In the genomic region with DNA sequence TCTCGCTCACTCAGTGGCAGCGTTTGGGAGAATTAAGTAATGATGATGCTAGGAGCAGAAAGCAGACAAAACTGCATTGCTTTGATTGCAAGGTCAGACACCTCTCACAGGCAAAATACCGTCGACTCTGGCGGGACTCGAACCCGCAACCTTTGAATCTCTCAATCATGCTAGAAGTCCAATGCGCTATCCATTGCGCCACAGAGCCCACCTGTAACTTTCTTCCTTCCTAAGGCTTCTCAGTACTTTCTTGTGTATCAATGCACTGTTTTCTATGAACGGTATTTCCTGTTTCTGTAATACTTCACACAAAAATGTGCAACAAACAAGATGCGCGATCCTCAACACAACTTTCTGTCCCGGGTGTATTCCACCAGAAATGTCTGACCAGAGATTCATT, we compare ENCODE assay signal across 8 mouse cellular contexts. TPM values are rescaled to one million over a fixed set of nuclear protein-coding genes. Genes with fewer than 3 reads are reported as not detected.
DNase-seq lines count a peak whose midpoint lies in the region; ATAC-seq and TF ChIP-seq lines count a peak whose summit lies in the region.

No protein-coding gene starts in this region.

- H3K36me3 ChIP-seq in lung, embryonic 15.5 days = no peaks in the 10 kb centered on the region
- no peaks in the 10 kb centered on the region for H3K36me3 ChIP-seq in hindbrain, embryonic 12.5 days
- no peaks in the 10 kb centered on the region for H3K36me3 ChIP-seq in myocyte (ENCODE audit: control insufficient read depth, insufficient read depth)
- H3K36me3 ChIP-seq in lung, postnatal 0 days (ENCODE audit: insufficient read depth, low read length) = no peaks in the 10 kb centered on the region

- no peaks in the 10 kb centered on the region for H3K9me3 ChIP-seq in lung, embryonic 15.5 days
- no peaks in the 10 kb centered on the region for H3K9me3 ChIP-seq in hindbrain, embryonic 12.5 days (replicated peaks)
- no peaks in the 10 kb centered on the region for H3K9me3 ChIP-seq in lung, postnatal 0 days (ENCODE audit: low read length)

- no peak for TF ChIP-seq POLR2A in lung, adult 2 months (IDR thresholded peaks at IDR 0.05; ENCODE audit: borderline replicate concordance, extremely low read depth, low read depth, low read length)
- no peak for TF ChIP-seq POLR2A in myocyte (IDR thresholded peaks at IDR 0.05; ENCODE audit: insufficient read length, low read depth)

- no peak for TF ChIP-seq CTCF in lung, adult 2 months (IDR thresholded peaks at IDR 0.05; ENCODE audit: insufficient read depth, low read length)
- no peak for TF ChIP-seq CTCF in lung, postnatal 0 days (IDR thresholded peaks at IDR 0.05)

- H3K4me2 ChIP-seq in lung, embryonic 15.5 days = peak overlapping the region; percentile 81
- H3K4me2 ChIP-seq in hindbrain, embryonic 12.5 days (replicated peaks) = peak overlapping the region; percentile 56
- H3K4me2 ChIP-seq in myocyte (ENCODE audit: low read depth) = peak overlapping the region; percentile 67
- no peak overlapping the region; the same call in 1 of the 2 replicates for H3K4me2 ChIP-seq in lung, postnatal 0 days (replicated peaks; ENCODE audit: low read depth, low read length)

- no peak overlapping the region for H3K27ac ChIP-seq in lung, embryonic 15.5 days
- no peak overlapping the region for H3K27ac ChIP-seq in hindbrain, embryonic 12.5 days
- H3K27ac ChIP-seq in lung, postnatal 0 days (ENCODE audit: low read length) = no peak overlapping the region

- no peaks in the 10 kb centered on the region for H3K79me2 ChIP-seq in myocyte (ENCODE audit: control insufficient read depth, insufficient read depth)

- 5% methylated on average over 13 of the region's 13 CpGs for WGBS in lung, embryonic 15.5 days
- 18% methylated on average over 13 of the region's 13 CpGs for WGBS in lung, adult 2 months
- WGBS in hindbrain, embryonic 12.5 days = 2% methylated on average over 13 of the region's 13 CpGs
- WGBS in lung, postnatal 0 days = 14% methylated on average over 13 of the region's 13 CpGs

- peak overlapping the region; percentile 45 for H3K4me3 ChIP-seq in lung, embryonic 15.5 days
- no peak overlapping the region for H3K4me3 ChIP-seq in lung, adult 2 months (replicated peaks; ENCODE audit: extremely low read depth, low read depth, low read length)
- 0 out of 2 replicates have a peak overlapping the region, but pooled peaks have one; percentile 39 for H3K4me3 ChIP-seq in hindbrain, embryonic 12.5 days
- H3K4me3 ChIP-seq in myocyte = peak overlapping the region; percentile 13
- H3K4me3 ChIP-seq in lung, postnatal 0 days (ENCODE audit: low read depth, low read length) = no peak overlapping the region

- H3ac ChIP-seq in myocyte (ENCODE audit: control insufficient read depth, insufficient read length) = no peak overlapping the region

- H3K4me1 ChIP-seq in lung, embryonic 15.5 days = peaks cover 14% of the 10 kb centered on the region
- no peaks in the 10 kb centered on the region for H3K4me1 ChIP-seq in lung, adult 2 months (ENCODE audit: control insufficient read depth, insufficient read depth, low read length)
- peaks cover 14% of the 10 kb centered on the region for H3K4me1 ChIP-seq in hindbrain, embryonic 12.5 days
- no peaks in the 10 kb centered on the region; the same call in 1 of the 2 replicates for H3K4me1 ChIP-seq in lung, postnatal 0 days (ENCODE audit: insufficient read depth, low read depth, low read length)

- H3K9ac ChIP-seq in lung, embryonic 15.5 days = no peak overlapping the region
- no peak overlapping the region for H3K9ac ChIP-seq in hindbrain, embryonic 12.5 days
- H3K9ac ChIP-seq in lung, postnatal 0 days (replicated peaks; ENCODE audit: low read depth) = no peak overlapping the region

- peaks cover 12% of the 10 kb centered on the region for H3K27me3 ChIP-seq in lung, embryonic 15.5 days
- H3K27me3 ChIP-seq in hindbrain, embryonic 12.5 days = peaks cover 53% of the 10 kb centered on the region
- H3K27me3 ChIP-seq in myocyte (ENCODE audit: control insufficient read depth, insufficient read depth, insufficient read length) = no peaks in the 10 kb centered on the region
- H3K27me3 ChIP-seq in lung, postnatal 0 days (replicated peaks; ENCODE audit: insufficient read depth, low read length) = 0 out of 2 replicates have a peak, but pooled peaks cover 9% of the 10 kb centered on the region

- no peak for TF ChIP-seq EP300 in lung, postnatal 0 days (IDR thresholded peaks at IDR 0.05)

- no peak for ATAC-seq in lung, embryonic 15.5 days (ENCODE audit: borderline replicate concordance, extremely low read depth, low FRiP score, low TSS enrichment)
- no peak for ATAC-seq in hindbrain, embryonic 12.5 days (ENCODE audit: low FRiP score)
- ATAC-seq in lung, postnatal 0 days = no peak

- no peak for DNase-seq in lung, adult 2 months
- peak; percentile 92 for DNase-seq in ZHBTc4 (ENCODE audit: low read depth, low spot score)
- no peak for DNase-seq in layer of hippocampus, adult 11-12 months (ENCODE audit: low spot score)
- DNase-seq in adrenal gland, postnatal 14 days = no peak
- DNase-seq in lung, postnatal 0 days (ENCODE audit: low spot score) = no peak

TF ChIP-seq in myocyte, 11 proteins besides CTCF, POLR2A, EP300 and RAD21:
- no peak for TF ChIP-seq SRF (IDR thresholded peaks at IDR 0.05; ENCODE audit: control insufficient read depth, insufficient read length, low read depth)
- no peak for TF ChIP-seq TCF3 (IDR thresholded peaks at IDR 0.05; ENCODE audit: insufficient read length, low read depth)
- no peak for TF ChIP-seq CEBPB (IDR thresholded peaks at IDR 0.05; ENCODE audit: insufficient read depth, poor library complexity, severe bottlenecking)
- TF ChIP-seq E2F4 (IDR thresholded peaks at IDR 0.05; ENCODE audit: insufficient read depth) = no peak
- TF ChIP-seq POLR2AphosphoS2 (IDR thresholded peaks at IDR 0.05; ENCODE audit: insufficient read length, low read depth) = no peak
- no peak for TF ChIP-seq MYOD1 (IDR thresholded peaks at IDR 0.05; ENCODE audit: control insufficient read depth in 1 of 3, insufficient read length in 2 of 3, low read depth in 2 of 3)
- TF ChIP-seq TCF12 (IDR thresholded peaks at IDR 0.05; ENCODE audit: insufficient read depth, poor library complexity, severe bottlenecking) = no peak
- TF ChIP-seq USF1 (IDR thresholded peaks at IDR 0.05; ENCODE audit: low read depth) = no peak
- TF ChIP-seq MYOG (IDR thresholded peaks at IDR 0.05; ENCODE audit: control insufficient read depth in 1 of 3, insufficient read depth in 1 of 3, insufficient read length in 2 of 3, low read depth in 2 of 3) = no peak
- TF ChIP-seq REST (IDR thresholded peaks at IDR 0.05; ENCODE audit: insufficient read depth, insufficient read length) = no peak
- no peak for TF ChIP-seq MAX (IDR thresholded peaks at IDR 0.05; ENCODE audit: low read depth)

RNA-seq across cellular contexts. Expression of a gene that starts 27.9 kb away (rescaled TPM):
- 11.6 and 13.3 TPM in 2 replicates for polyA plus RNA-seq in lung, embryonic 15.5 days (2015; fragmentation: Nextera tagmentation; extraction: Ambion mirVana)
- 0.53 and 0.60 TPM in 2 replicates for polyA plus RNA-seq in lung, adult 2 months (2012; rRNA removed)
- 19.1 and 20.5 TPM in 2 replicates for polyA plus RNA-seq in hindbrain, embryonic 12.5 days (2016; fragmentation: Nextera tagmentation; extraction: Ambion mirVana)
- polyA plus RNA-seq in myocyte (2012; fragmentation: generic; extraction: Trizol) = 0.89 TPM
- total RNA-seq in adrenal gland, postnatal 14 days (2021) = 1.3 and 1.7 TPM in 2 replicates
- polyA plus RNA-seq in lung, postnatal 0 days (2015; fragmentation: Nextera tagmentation; extraction: Ambion mirVana) = 2.5 and 3.4 TPM in 2 replicates

Comparison
In these comparisons a context has a peak if more than half of its experiments do, and no peak if none do; other contexts are left out.
1. H3K4me3 ChIP-seq: peak in lung, embryonic 15.5 days (single experiment), hindbrain, embryonic 12.5 days (single experiment) and myocyte (single experiment); none in lung, adult 2 months (single experiment) and lung, postnatal 0 days (single experiment).